Mouse (Mus musculus) right cerebral cortex, adult 2 months (tissue): Measurements from ENCODE around the gene Necab2.

Source experiments
- DNase-seq, 2 experiments: peaks; one replicate each; pipeline ENCODE4 v3.0.0; 2021 to 2022; ENCODE audit warnings: low spot score in 2 of 2

Gene Necab2

GRCm38 (mm10) chr8:119452919-119453318, 6.4 kb downstream of the Necab2 start:
- no peak for DNase-seq

- no peak for DNase-seq
Measured at GRCm38 (mm10) chr8:119456045-119456444, 9.5 kb downstream of the Necab2 start.

DNA sequence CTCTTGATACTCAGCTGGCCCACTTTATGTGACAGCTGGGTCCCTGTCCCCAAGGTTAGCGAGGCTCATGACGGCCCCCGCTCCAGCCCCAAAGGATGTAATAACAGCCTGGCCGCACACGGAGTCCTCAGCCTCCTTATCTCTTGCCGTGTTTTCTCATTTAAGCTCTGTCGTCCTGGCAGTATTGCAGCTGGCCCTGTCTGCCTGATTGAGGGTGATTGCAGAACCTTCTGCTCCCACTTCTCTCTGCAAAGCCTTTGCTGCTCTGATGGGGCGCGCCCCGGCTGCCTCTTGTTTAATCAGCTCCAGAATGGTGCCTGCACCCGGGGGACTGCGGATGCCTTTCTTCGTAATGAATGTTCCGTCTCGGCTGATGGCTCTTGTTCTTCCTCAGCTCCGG, 13.2 kb downstream of the Necab2 start:
- DNase-seq, result no peak

DNA sequence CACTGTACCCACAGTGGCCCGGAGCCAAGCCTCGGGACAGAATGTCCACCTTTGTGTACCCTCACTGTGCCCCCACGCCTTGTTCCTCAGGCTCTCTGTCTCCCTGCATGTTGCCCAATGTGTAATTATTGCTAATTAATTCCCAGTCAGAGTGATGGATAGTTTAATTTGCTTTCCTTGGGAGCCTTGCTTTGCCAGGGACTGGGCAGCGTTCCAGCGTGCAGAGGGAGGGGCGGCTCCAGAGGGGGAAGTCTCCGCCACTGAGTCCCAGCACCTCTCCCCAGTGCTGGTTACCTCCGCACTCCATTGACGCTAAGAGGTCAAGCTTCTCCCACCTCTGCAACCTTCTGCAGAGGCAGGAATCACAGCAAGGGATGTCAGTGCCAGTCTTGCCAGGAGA, 14.8 kb downstream of the Necab2 start:
- DNase-seq, result no peak

DNA sequence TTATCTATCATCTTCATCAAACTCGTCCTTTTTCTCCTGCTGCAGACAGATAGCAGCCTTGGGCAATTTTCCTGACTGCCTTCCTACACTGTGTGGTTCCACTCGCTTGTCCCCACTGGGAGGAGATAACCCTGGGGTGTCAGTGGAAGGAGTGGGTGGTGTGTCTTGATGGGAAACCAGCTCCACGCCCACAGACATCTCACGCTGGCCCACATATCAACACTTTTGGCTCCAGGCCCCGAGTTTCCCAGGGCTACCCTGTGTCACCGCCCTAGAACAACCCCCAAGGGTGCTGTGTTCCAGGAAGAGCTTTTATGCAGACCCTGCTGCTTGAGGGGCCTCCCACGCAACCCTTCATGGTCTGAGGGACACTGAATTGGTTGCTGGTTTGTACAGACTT, 17.2 kb downstream of the Necab2 start:
- no peak for DNase-seq

GRCm38 (mm10) chr8:119466105-119466504, 19.6 kb downstream of the Necab2 start:
- DNase-seq, result peak; percentile 54 to 61

DNA sequence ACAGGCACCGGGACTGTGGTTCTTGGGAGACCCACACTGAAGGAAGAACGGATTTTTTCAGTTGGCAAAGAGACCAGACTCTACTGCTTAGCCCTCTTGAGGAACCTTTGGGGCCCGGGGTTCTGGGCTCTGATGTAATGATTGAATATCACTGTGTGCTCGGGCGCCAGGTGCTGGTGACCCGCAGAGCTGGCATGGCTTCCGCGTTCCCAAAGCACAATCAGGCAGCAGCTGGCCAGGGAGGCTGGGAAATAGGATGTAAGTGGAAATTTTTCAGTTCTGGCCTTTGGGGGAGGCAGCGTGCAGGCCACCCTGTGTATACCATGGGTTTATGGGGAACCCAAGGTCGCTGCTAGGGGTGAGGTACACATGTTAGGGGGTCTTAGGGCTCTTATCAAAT, 20.3 kb downstream of the Necab2 start:
- DNase-seq, result no peak

- no peak for DNase-seq
Measured at GRCm38 (mm10) chr8:119468091-119468490, 21.6 kb downstream of the Necab2 start.

DNA sequence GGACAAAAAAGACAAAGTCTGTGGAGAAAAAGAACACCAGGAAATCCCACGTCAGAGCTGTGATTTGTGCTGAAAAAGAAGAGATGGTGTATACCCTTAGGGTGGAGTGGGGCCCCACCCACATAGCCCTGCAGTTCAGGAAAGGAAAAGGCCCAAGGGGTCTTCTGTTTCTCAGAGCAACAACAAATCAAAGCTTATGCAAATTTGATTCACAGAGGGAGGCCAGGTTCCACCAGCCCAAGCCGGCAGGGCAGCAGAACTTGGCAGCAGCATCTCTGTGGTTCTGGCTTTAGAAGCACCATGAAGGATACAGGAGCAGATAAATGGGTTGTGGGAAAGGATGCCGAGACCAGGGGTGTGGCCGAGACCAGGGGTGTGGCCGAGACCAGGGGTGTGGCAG, 32.2 kb downstream of the Necab2 start:
- DNase-seq, result no peak

GRCm38 (mm10) chr8:119484145-119484896, 37.8 kb downstream of the Necab2 start:
- no peak for DNase-seq

DNA sequence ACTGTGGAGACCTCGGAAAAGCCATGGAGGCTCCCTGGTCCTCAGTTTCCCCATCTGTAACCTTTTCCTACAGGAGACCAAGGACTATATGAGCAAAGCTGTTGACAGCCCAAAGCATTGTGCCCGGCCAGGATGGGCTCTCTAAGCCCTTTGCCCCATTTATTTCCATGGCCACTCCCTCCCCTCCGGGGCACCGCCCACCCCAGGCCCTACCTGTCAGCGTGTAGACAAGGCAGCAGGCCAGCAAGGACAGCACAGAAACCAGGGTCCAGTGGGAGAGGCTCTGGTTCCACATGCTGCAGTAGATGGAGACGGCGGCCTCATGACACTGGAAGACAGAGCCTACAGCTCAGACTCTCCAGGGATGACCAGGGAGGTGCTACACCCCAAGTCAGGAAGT, 40.6 kb downstream of the Necab2 start:
- DNase-seq, result no peak

DNA sequence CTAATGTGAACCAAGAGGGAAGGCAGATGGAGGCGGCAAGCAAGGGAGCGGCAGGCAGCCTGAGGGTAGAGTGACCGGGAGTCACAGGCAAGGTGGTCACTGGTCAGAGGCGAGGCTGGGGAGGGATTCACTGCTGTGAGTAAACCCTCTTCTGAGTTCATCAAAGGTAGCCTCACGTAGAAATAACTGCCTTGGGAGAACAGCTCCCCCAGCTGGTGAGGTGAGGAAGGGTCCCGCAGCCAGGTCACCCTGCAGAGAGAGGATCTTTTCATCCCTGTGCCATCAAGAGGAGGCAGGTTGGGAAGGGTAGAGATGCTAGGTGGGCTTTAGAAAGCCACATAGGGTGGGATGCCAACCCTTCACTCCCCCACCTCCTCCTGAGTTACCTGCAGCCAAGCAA, 50.3 kb downstream of the Necab2 start:
- peak; percentile 34 to 38 for DNase-seq

DNA sequence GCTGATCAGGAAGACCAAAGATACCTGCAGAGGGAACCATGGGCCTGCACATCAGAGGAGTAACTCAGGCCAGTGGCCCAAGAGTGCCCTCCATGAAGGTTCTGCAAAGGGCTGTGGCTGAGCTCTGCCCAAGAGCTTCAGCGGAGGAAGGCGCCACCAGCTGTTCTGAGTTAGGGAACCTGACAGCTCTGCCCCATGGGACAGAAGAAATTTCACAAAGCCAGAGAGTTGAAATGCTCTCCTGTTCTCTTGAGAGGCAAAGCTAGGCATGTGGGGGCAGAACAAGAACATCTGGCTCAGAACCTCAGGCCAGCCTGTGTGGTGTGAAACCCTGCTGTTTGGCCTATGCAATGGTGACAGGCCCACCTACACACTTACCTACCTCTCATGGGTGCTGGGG, 53.3 kb downstream of the Necab2 start:
- DNase-seq, result no peak

GRCm38 (mm10) chr8:119501598-119501997, 55.1 kb downstream of the Necab2 start, which contains the start of gene Slc38a8:
Gene Slc38a8 (minus strand): TSS chr8:119501698.
- no peak for DNase-seq

- DNase-seq, result no peak
Measured at GRCm38 (mm10) chr8:119502111-119502510, 55.6 kb downstream of the Necab2 start.

DNA sequence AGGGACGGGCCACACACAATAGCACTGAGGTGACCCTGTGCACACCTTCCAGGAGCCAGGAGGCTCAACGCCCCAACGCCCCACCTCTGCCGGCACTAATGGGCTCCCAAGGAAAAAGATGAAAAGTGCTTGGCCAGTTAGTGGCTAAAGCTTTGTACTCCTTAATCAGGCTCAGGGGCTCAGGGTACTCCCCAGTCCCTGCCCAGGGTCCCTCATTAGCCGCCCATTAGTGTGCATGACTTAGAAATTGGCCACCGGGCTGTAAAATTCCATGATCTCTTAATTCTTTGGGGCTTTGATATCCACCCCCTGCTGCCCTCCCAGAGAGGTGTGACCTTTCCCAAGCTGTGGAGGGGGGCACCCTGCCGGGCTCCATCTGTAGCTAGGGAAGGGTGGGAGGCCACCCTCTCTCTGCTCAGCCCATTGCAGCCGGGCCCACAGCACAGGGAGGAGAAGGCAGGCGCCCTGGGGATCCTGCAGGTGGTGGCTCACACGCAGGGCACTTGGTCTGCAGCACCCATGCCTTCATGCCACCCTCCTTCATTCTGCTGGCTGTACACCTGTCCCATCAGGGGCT, 56.8 kb downstream of the Necab2 start:
- DNase-seq, result no peak

- DNase-seq, result no peak
Measured at GRCm38 (mm10) chr8:119505488-119505887, 59.0 kb downstream of the Necab2 start.

DNA sequence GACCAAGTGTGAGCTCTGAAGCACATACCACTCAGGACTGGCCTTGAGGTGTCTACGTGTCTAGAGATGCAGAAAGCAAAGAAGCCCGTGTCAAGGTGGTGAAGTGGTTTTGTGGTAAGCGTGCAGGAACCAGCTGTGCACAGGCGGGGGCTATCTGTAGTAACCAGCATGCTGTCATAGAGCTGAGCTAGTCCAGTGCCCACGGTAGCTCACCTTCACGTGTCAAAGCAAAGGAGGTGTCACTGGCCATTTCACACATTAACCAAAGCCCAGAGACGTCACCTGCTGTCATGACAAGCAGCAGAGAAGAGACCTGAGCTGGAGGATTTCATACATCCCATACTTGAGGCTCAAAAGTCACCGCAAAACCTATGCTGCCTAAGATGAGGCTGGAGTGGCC, 59.6 kb downstream of the Necab2 start:
- no peak for DNase-seq

- DNase-seq, result no peak
Measured at GRCm38 (mm10) chr8:119510471-119510870, 64.0 kb downstream of the Necab2 start.

- DNase-seq, result no peak
Measured at GRCm38 (mm10) chr8:119511722-119512121, 65.2 kb downstream of the Necab2 start.

- DNase-seq, result no peak
Measured at GRCm38 (mm10) chr8:119513405-119513804, 66.9 kb downstream of the Necab2 start.

DNA sequence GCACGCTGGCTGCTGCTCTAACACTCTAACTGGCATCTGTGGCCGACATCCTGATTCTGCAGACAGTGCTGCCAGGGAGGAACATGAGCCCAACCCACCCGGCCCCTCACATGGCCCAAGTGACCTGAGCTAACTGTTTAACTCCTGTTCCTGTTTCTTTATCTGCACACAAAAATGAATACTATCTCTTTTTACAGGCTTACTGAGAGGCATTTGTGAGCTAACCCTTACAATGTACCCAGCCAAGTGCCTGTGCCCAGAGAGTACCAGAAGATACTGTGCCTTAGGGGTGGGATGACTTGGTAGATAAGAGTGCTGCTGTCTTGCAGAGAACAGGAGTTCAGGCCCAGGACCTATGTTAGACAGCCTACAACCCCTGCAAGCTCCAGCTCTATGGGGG, 68.4 kb downstream of the Necab2 start:
- DNase-seq, result no peak

DNA sequence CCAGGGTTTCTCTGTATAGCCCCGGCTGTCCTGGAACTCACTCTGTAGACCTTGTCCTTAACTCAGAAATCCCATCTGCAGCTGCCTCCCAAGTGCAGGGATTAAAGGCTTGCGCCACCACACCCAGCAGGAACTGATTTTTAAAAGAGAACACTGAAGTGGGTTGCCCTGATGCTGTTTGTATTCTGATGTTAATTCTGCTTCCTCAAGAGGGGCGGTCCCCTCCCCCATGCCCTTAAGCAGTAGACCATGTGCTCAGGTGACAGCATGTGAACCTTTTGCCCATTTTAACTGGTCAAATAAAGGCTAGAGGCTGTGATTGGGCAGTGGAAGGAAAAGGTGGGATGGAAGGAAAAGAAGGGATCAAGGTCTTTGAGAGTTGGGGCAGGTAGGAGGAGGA, 69.2 kb downstream of the Necab2 start:
- DNase-seq, result no peak

GRCm38 (mm10) chr8:119516674-119517073, 70.2 kb downstream of the Necab2 start:
- no peak for DNase-seq
